Mouse (Mus musculus): ENCODE data around the gene Plcg2.

Plcg2 gene

GRCm38 (mm10) chr8:117646020-117646419, 147.9 kb downstream of the Plcg2 start:
- peak; percentile 24 for DNase-seq

GRCm38 (mm10) chr8:117646440-117646839, 148.3 kb downstream of the Plcg2 start:
- DNase-seq: no peak

DNA sequence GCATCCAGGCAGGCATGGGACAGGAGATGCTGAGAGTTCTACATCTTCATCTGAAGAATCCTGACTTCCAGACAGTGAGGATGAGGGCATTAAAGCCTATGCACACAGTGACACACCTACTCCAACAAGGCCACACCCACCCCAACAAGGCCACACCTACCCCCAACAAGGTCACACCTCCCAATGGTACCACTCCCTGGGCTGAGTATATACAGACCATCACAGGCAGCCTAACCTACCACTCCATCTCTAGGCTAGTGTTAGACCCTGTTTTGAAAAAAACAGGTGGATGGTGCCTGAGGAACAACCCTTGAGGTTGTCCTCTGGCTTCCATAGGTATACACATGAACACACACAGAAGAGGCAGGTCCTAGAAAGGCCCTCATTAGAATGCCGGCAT, 154.2 kb downstream of the Plcg2 start:
- DNase-seq: no peak

DNA sequence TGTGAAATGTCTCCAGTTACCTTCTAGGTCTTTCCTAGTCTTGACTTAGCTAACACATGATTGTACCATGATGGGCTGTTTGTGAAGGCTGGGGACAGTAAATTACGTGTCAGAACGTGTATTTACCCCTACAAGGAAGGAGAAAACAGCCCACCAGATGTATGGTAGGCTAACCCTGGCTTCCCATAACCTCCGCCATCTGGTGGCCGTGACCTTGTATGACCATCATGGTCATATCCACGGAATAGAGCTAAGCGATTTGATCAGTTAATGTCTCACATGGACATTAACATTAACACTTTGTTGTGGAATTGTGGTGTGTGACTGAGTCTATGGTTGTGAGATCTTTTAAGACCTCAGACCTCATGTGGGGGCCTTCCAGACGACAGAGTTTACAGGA, 160.9 kb downstream of the Plcg2 start:
- DNase-seq: no peak

GRCm38 (mm10) chr8:117660358-117661031, 162.4 kb downstream of the Plcg2 start:
- DNase-seq: no peak

- DNase-seq: no peak
These were observed 169.4 kb downstream of the Plcg2 start for GRCm38 (mm10) chr8:117667349-117668124.

DNA sequence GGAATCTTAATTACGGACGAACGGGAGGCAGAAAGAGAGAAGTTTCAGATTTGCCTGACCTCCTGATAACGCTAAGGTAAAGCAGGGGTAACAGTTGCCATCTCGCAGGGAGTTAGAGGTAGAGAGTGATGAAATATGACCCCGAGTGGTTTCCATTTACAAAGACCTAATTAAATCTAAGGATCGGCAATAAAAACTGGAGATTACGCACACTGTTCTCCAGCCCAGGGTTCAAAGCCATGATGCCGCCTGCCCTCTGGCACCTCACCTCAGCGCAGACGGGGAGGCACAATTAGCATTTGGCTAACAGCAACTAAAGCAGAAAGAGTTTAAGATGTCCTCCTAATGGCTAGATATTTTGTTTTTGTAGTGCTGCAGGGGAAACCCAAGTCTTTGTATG, 172.4 kb downstream of the Plcg2 start:
- no peak for DNase-seq

DNA sequence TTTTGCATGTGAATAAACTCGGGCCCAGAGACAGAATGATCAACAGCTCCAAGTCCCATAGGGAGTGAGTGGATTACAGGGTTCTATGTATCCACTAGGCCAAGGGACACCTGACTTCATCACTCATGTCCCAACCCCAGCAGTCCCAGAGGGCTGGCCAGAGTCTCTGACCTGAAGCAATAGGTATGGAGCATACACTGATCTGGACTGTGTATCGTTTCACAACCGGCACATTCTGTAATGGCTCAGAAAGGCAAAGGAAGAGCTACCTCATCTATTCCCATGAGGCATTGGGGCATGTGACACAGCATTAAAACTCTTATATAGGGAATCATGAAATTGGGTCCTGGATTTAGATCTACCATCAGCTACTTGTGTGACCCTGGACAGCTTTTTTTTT, 174.5 kb downstream of the Plcg2 start:
- DNase-seq: no peak

DNA sequence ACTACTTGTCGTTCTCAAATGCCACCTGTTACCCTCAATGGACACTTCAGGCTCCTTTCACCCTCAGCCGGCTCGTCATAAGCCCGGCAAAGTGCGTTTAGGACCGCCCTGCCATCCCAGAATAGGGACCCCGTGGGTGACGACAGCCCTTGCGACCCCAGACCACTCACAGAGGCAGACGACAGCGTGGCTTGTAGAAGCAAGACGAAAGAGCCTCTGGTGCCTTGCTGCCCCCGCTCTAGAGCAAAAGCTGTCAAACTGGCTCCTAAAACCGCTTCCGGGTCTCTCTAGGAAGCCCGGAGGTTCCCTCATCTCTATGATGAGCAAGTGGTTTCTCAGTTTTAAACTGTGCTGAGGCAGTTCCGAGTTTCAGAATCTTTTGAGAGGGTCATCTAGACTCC, 175.3 kb downstream of the Plcg2 start, which contains the start of gene Sdr42e1:
Gene Sdr42e1 (minus strand): TSS at position 260 of the 401 bp plus-strand sequence.
- peak; percentile 70 for DNase-seq

- DNase-seq: no peak
These were observed 177.1 kb downstream of the Plcg2 start for GRCm38 (mm10) chr8:117675171-117675570.

- no peak for DNase-seq
These were observed 178.4 kb downstream of the Plcg2 start for GRCm38 (mm10) chr8:117676460-117676859.

DNA sequence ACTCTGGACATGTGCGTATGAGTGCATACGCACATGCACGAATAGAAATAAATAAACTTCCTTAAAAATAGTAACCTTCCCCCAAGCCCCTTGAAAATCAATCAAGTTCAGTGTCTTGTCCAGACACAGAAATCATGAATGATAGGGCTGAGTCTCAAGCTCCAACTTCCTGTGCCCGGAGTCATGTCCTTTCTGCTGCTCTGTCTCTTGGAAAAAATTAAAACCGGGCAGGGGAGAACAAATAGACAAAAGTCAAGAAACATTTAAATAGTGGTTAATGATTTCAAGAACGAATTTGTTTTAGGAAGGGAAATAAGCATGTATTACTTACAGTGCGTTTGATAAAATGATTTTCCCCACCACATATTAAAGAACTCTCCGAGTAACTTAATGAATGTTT, 178.9 kb downstream of the Plcg2 start:
- DNase-seq: no peak

- no peak for DNase-seq
These were observed 180.6 kb downstream of the Plcg2 start for GRCm38 (mm10) chr8:117678650-117679049.

- DNase-seq: no peak
These were observed 185.9 kb downstream of the Plcg2 start for GRCm38 (mm10) chr8:117683925-117684472.

DNA sequence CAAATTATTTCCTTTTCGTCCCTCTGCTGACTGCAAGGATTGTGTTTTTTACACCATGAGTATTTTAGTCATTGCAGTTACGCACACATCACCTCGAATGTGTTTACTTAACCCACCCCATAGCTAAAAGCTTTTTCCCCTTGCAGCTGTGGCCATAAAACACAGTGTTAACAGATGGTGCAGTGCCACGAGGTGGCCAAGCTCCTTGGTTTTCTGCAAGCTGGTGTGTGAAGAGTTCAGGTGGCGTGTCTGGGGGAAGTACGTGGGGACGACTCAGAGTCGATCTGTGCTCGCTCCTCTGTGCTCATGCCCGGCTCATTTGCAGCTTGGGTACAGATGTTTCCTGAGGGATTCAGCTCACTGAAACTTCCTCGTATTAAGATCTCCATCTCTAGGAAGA, 186.4 kb downstream of the Plcg2 start:
- no peak for DNase-seq

All from thymus, postnatal 25 days (tissue).